Mouse (Mus musculus): ENCODE data around the gene Dqx1.
A peak's percentile ranks its signal among the peaks of the same experiment; 100 is the strongest.

The Dqx1 gene

DNA sequence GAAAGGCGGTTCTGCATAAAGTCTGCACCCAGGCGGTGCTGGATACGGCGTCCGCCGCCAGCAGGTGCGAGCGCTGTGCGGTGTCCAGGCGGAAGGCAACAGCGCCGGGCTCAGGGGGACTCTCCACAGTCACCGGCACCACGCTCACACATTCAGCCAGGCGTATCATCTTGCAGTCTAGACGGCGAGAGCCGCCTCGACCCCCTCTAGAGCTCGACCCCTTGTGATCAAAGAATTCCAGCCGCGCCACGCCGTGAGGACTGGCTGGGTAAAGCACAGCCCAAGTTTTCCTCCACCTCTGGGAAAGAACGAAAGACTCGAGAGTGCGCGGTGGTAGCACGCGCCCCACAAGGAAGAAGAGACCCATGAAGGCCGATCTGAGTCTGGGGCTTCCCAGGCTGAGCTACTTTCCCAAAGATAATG is 24.9 kb upstream of the Dqx1 start:
- DNase-seq (ENCODE audit: inconsistent age in 2 of 2, low spot score in 1 of 2) = peak; percentile 56 to 86

DNA sequence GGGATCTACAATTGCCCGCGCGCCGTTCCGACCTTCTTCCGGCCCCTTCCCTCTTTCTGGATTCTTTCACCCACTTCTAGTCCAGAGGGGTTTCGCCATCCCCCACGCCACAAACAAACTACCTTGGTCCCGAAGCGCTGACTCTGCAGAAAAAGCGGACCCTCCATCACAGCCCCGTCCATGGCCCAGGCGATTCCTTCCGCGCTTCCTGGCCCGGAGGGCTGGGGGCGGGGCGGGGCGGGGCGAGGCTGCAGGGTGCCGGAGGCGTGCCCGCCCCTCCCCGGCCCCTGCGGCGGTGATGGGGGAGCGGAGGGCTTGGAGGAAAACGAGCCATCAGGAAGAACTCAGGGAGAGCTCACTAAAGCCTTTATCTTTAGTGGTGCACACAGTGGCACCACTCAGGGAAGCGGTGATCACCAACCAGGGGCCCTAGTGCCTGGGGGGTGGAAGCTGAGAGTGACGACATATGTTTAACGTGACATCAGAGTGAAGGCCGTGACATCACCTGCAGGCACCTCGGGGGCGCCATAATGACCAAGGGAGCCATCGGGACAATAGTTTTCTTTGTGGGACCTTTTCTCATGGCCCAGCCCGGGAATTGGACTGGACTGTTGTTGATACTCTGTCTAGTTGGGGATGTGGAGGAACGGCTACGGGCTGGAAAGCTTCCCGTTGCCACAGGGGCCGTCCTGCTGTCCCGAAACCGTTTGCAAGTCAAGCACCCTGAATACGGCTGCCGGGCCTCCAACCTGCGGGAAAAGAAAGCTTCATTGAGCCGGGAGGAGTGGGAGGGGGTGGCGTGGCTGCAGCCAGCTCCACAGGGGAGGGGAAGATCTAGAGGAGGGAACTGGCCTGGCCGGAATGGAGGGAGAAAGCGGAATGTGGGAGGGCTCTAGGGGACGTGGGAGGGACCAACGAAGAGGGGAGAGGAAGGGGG is 24.1 kb upstream of the Dqx1 start, which contains the start of the genes Dok1 and Loxl3:
Gene Dok1, minus strand, starts transcription at position 223 of the 937 bp plus-strand sequence.
Gene Loxl3, plus strand, starts transcription at position 925 of the 937 bp plus-strand sequence.
- DNase-seq (ENCODE audit: inconsistent age in 2 of 2, low spot score in 1 of 2) = peak; percentile 80 to 93

DNA sequence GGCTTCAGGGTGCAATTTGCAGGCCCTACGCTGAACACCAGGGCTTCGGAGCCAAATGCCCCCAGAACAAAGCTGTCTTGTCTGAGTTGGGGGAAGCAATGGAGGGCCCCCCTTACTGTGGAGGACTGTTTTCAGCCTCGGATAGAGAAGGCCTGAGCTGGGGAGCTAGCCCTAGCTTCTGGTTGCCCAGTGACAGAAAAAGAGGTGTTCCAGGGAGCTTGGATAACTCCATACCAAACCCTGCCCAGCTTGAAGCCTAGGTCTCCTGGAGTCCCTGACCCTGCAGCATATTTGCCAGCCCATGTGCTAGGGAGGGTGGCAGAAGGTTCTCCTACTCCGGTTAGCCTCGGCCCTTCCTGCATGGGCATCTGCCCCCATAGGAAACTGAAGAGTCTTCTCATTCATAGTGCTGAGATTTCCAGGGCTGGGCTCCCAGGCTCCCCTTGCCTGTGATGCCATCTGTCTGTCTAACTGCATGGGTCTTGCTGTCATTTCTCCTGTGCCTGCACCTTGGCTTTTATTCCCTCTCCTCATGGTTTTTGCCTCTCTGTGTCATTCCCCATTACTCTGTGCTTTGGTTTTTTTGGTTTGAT is 23.1 kb upstream of the Dqx1 start:
- DNase-seq (ENCODE audit: inconsistent age in 2 of 2, low spot score in 1 of 2) = no peak

DNA sequence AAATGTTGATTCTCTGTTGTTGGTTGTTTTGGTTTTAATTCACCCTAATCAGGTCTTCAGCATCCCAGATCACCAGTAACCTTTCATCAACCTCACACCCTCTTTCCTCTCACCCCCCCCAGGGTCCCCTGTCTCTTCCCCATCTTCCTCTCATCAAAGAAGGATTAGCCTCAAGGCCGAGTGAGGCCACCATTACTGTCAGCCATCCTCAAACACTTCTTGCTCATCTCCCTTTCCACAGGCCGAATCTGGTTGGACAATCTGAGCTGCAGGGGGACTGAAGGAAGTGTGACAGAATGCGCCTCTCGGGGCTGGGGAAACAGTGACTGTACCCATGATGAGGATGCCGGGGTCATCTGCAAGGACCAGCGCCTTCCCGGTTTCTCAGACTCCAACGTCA is 20.5 kb upstream of the Dqx1 start:
- DNase-seq (ENCODE audit: inconsistent age in 2 of 2, low spot score in 1 of 2) = no peak

DNA sequence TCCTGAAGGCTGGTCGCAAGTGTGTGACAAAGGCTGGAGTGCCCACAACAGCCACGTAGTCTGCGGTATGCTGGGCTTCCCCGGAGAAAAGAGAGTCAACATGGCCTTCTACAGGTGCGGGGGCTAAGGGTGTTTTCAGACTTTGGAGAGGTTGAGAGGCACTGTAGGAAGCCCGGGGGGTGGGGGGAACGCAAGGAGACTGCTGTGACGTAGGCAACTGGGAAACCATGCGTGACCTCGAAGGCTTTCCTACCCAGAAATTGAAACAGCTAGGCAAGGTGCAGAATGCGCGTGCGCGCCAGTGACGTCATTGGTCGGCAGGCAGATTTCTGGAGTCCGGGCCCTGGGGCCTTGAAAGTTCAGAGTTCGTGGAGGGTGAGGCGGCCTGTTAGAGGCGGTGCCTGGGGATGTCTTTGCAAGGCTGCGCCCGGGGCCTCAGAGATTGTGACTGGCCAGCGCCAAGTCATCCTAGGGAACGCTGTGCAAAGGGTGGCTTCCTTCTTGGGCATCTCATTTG is 19.1 kb upstream of the Dqx1 start:
- DNase-seq (ENCODE audit: inconsistent age in 2 of 2, low spot score in 1 of 2) = peak; percentile 96 to 99

DNA sequence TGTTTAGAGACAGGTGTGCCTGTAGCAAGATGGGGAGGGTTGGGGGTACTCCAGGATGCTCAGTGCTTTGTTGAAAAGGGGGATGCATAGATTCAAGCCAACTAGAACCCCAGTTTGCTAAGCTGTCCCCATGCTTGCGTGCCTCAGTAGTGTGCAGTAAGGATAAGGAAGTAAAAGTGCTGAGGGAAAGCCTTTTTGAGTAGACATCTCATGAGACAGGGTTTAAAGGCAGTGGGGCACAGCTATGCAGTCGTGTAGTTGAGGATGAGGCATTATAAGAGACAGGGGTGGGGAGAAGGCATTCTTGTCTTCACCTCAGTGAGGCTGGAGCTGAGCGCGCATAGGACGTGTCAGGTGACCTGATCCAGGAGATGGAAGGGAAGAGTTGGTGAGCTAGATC is 17.0 kb upstream of the Dqx1 start:
- DNase-seq (ENCODE audit: inconsistent age in 2 of 2, low spot score in 1 of 2) = no peak

DNA sequence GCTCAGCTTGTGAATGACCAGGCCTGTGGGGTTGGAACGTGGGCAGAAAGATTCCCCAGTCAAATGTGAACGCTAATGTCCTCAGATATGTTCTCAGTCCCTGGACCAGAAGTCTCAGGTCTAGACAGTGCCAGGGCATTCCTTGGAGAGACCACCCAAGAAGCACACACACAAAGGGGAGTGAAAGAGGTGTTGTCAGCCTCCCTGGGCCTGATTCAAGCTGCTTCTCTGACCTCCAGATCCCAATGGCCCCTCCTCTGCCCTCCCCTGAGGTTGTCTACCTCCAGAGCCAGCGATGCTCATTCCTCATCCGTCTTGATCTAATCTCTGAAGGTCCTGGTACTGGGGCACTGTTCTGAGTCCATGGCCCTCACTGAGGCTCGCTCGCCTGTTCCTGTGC is 14.1 kb upstream of the Dqx1 start:
- no peak for DNase-seq (ENCODE audit: inconsistent age in 2 of 2, low spot score in 1 of 2)

DNA sequence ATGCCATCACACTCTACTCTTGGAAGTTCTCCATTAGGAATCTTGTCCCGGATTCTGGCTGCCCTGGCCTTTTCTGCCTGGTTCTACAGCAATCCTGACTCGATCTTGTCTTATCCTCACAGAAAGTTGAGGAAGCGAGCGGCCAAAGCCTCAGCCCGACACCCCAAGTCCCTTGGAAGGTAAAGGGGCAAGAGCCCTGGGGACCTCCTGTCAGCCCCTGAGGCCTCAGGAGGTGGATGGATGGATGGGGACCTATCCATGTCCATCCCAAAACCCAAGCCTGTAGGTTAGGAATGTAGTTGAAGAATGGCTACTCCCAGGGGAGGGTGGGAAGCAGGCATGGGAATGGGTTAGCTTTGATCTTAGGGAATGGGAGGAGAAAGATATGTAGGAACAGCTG is 13.7 kb upstream of the Dqx1 start:
- DNase-seq (ENCODE audit: inconsistent age in 2 of 2, low spot score in 1 of 2) = no peak

DNA sequence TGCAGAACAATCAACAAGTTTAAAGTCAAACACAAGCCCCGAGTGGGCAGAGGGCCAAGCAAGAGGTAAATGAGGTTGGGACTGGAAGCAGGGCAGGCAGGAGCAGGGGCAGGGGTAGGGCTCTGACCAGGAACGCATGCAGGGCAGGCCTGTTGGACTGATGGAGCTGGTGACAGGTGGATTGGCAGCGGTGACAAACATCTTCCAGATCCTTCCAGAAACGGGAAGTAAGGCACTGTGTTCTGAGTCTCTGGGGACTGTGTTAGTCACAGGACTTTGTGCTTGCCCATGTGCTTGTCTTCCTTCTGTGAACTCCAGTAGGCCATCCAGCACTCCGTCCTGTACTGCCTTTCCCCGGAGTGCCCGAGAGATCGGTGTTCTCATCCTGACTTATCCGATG is 12.9 kb upstream of the Dqx1 start:
- DNase-seq (ENCODE audit: inconsistent age in 2 of 2, low spot score in 1 of 2) = no peak

DNA sequence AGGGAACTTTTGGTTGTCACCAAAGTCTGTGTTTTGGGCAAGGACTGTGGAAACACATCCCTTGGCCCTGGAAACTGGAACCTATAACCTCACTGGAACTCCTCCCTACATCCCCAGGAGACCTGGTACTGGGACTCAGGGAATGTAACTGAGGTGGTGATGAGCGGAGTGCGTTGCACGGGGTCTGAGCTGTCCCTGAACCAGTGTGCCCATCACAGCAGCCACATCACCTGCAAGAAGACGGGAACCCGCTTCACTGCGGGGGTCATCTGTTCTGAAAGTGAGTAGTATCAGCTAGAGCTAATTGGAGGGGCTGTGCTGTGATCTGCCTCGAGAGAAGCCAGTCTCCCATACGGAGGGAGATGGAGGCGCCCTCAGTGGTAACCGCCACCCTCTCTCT is 8.3 kb upstream of the Dqx1 start:
- DNase-seq (ENCODE audit: inconsistent age in 2 of 2, low spot score in 1 of 2) = no peak

DNA sequence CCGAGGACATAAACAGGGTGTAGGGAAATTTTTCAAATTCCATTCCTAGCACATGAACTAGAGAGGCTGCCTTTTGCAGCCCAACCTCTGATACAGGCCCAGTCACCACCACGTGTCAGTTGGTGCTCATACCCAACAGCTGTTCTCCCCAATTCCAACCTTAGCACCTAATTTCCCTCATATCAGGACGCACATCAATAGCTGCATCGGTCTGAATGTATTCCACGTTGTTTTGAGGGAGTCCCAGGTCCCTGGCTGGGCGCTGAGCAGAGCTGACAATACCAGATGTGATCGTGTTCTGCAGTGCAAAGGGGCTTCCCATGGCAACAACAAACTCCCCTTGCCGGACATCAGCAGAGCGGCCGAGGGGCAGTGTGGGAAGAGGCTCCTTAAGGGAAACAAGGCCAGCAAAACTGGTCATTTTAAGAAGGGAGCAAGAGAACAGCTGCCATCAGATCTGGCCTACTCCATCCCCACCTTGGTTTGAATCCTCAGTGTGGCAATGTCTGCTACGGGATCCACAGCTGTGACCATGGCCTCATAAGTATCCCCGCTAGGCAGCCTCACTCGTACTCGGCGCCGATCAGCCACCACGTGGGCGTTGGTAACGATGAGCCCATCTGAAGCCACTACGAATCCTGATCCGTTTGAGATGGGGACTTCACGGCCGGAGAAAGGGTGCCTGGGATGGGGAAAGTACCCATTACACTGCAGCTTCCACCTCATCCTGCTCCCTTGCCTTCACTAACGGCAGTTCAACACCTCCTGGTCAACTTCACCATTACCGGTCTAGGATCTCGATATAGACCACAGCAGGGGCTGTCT is 4.3 kb upstream of the Dqx1 start:
- DNase-seq (ENCODE audit: inconsistent age in 2 of 2, low spot score in 1 of 2) = peak; percentile 56 to 79

DNA sequence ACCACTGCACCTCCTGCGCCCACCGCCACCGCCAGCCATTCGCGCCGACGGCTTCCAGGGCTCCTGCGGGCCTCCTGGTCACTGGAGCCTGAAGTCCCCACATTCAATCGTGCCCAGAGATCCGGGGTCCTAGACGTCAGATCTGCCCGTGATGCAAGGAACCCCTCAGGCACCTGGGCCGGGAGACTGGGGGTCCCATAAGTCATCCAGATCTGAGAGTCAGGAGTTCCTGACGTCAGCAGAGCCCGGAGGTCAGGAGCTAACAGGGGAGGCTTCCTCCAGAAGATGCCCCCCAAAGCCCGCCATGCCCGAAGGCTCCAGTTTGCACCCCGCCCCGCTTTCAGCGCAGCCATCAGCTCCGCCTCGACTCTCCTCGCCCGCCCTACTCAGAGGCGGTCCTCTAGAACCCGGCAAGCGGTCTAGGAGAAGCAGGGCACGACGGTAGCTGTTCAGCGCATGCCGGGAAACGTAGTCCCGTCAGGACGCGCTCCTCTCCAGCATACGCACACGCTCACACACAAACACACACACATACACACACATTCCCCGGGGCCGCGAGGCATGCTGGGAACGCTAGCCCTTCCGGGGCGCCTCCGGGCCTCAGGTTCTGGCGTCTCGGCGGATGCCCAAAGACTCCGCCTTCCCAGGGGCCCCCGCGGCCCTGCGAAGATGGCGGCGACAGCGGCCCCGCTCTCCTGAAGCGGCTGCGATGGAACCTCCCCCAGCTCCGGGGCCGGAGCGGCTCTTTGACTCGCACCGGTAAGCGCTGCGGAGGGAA is 3.4 kb upstream of the Dqx1 start, which contains the start of gene Aup1:
Gene Aup1, plus strand, starts transcription at position 448 of the 778 bp plus-strand sequence.
- DNase-seq (ENCODE audit: inconsistent age in 2 of 2, low spot score in 1 of 2) = peak; percentile 98 to 99

DNA sequence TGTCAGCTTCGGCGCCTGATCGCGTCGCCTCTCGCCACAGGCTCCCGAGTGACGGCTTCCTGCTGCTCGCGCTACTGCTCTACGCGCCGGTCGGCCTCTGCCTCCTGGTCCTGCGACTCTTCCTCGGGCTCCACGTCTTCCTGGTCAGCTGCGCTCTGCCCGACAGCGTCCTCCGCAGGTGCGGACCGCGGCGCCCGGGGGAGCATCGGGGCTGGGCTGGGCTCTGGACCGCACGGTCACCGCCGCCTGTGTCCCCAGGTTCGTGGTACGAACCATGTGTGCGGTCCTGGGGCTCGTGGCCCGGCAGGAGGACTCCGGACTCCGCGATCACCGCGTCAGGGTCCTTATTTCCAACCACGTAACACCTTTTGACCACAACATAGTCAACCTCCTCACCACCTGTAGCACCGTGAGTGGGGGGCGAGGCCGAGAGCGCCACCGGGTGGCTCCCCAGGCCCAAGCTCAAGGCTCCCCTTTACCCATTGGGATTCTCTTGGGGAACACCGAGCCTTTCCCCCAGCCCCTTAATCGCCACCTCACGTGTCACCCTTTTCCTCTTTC is 2.7 kb upstream of the Dqx1 start, which contains the start of gene Htra2:
Gene Htra2, minus strand, starts transcription at position 403 of the 561 bp plus-strand sequence.
- no peak for DNase-seq (ENCODE audit: inconsistent age in 2 of 2, low spot score in 1 of 2)

DNA sequence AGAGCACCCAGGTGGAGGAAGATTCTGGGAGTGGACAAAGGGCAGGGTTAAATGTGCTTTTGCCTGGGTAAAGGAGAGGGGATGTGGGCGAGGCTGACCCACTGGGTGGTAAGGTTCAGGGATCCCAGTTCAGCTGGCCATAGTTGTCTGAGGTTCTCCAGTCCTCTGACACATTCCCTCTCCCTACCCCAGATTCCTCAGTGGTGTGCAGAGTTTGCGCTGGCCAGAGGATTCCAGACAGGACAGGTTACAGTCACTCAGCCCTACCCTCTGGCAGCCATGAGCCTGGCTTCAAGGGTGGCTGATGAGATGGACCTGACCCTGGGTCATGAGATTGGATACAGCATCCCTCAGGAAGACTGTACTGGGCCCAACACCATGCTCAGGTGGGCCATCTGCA is 1.1 kb downstream of the Dqx1 start:
- no peak for DNase-seq (ENCODE audit: inconsistent age in 2 of 2, low spot score in 1 of 2)

DNA sequence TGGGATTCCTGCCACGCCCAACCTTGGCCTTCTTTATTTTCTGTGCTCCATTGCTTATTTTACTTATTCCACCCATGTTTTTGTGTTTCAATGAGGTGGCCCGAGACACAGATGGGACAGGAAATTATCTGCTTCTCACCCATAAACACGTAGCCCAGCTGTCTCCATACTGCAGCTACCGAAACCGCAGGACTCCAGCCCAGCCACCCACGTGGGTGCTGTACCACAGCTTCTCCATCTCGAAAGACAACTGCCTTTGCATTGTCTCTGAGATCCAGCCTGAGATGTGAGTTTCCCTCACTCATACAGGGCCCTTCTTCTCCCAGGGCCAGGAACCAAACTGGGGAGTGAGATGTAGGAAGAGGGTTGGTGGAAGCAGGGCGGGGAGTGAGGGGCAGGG is 8.4 kb downstream of the Dqx1 start:
- no peak for DNase-seq (ENCODE audit: inconsistent age in 2 of 2, low spot score in 1 of 2)

DNA sequence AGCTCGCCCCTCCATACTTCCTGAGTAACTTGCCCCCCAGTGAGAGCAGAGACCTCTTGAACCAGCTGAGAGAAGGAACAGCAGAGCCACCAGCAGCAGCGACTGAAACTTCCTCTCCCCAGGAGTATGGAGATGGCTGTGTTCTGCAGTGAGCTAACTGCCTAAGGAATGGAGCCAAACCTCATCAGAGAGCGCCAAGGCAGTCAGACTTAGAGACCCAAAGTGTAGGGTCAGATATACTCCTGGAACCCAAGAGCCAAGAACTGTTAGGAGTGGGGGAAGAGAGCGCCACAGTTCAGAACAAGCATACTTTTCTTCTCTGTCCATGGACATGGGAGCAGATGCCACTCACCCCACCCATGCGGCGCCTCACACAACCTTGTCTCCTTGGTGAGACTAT is 8.8 kb downstream of the Dqx1 start:
- DNase-seq (ENCODE audit: inconsistent age in 2 of 2, low spot score in 1 of 2) = no peak

DNA sequence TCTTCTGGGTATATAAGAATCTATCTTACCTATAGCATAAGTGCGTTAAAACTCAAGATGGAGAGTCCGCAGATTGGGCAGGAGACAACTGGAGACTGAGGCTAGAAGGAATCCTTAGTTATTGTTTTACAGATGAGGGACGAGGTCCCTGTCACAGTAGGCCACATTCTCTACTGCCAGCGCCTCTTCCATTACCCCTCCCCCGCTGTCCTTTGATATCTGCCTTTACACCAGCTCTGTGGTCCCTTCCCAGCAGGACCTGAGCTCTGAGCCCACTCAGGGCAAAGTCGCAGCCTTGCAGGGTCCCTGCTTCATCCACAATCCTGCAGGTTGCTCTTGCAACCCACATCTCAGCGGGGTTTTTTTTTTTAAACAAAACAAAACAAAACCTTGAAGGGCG is 10.6 kb downstream of the Dqx1 start:
- no peak for DNase-seq (ENCODE audit: inconsistent age in 2 of 2, low spot score in 1 of 2)

DNA sequence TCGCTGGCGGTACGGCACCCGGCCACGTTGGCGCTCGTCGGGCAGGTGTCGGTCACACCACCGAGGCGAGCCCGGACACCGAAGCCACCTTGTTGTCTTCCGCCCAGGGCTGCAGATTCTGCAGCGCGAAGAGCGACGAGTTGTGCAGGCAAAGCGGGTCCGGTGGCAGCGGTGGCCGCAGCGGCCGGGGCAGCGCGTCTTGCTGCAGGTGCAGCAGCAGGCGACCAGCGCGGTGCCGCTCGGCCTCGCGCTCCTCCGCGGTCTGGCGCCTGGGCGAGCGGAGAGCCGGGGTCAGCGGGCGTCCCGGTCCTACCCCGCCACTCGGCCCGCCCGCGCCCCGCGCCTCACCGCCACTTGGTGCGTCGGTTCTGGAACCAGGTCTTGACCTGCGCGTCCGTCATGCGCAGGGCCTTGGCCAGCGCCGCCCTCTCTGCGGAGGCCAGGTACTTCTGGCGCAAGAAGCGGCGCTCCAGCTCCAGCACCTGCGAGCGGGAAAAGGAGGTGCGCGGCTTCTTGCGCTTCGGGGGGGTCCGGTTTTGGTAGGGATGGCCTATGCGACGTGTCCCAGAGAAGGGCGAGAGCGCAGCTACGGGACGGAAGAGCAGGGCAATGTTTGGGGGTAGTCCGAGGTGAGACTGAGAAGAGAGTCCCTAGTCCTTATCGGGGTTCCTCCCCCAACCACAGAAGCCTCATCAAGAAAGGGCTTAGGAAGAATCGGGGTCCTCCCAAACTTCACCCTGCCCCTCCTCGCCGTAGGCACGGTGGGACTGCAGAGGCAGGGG is 11.3 kb downstream of the Dqx1 start:
- peak in 1 of 2 experiments; percentile 61 for DNase-seq (ENCODE audit: inconsistent age in 2 of 2, low spot score in 1 of 2)
